26 mouse cellular contexts compared by ENCODE assay signal in the genomic region with DNA sequence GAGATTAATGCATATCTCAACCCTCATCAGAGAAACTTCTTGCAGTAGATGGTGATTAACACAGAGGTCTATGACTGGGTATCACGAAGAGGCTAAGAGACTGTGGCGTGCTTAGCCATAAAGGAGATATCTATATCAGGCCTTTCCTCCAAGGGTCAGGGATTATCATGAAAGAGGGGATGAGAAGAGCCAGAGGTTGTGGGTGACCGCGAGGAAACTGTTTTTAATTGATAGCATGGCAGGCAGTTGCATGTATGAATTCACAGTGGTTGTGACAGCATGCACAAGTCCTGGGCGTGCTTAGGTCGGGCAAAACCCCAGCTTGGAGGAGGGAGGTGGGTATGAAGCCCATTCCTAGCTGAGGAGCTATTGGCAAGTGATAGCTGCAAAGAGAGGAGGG. TPM values are rescaled to one million over a fixed set of nuclear protein-coding genes. Genes with fewer than 3 reads are reported as not detected.
A peak's percentile ranks its signal among the peaks of the same experiment; 100 is the strongest.
DNase-seq lines count a peak whose midpoint lies in the region; ATAC-seq and TF ChIP-seq lines count a peak whose summit lies in the region.
"Had no signal": no experiment of that assay in that cellular context is flagged by ENCODE, and none has a peak within 500 bp of the region (broad histone marks: within the 10 kb centered on the region; RNA-seq: fewer than 3 reads in every experiment).

No protein-coding gene starts in this region.

- no peak overlapping the region for H3K4me2 ChIP-seq in midbrain, embryonic 11.5 days
- no peak overlapping the region for H3K4me2 ChIP-seq in midbrain, embryonic 16.5 days (ENCODE audit: low read length)
- peak overlapping the region; percentile 21; the same call in 1 of the 2 replicates for H3K4me2 ChIP-seq in liver, embryonic 12.5 days
- H3K4me2 ChIP-seq in liver, postnatal 0 days (ENCODE audit: low read depth, low read length) = no peak overlapping the region
- H3K4me2 ChIP-seq: forebrain, embryonic 15.5 days; intestine, embryonic 15.5 days; lung, embryonic 14.5 days; midbrain, embryonic 15.5 days had no signal

- no peaks in the 10 kb centered on the region for H3K9me3 ChIP-seq in midbrain, embryonic 11.5 days (ENCODE audit: control insufficient read depth, low read length)
- H3K9me3 ChIP-seq in midbrain, embryonic 16.5 days (replicated peaks; ENCODE audit: control insufficient read depth, low read length, poor library complexity, severe bottlenecking) = no peaks in the 10 kb centered on the region
- H3K9me3 ChIP-seq in liver, embryonic 12.5 days (replicated peaks) = no peaks in the 10 kb centered on the region
- H3K9me3 ChIP-seq in liver, postnatal 0 days (ENCODE audit: low read length) = no peaks in the 10 kb centered on the region
- H3K9me3 ChIP-seq: forebrain, embryonic 10.5 days; forebrain, embryonic 15.5 days; intestine, embryonic 15.5 days; midbrain, embryonic 15.5 days had no signal

- no peak for ATAC-seq in midbrain, embryonic 11.5 days (ENCODE audit: low FRiP score)
- no peak for ATAC-seq in midbrain, embryonic 16.5 days
- peak; percentile 77 for ATAC-seq in liver, embryonic 12.5 days
- peak; percentile 43 for ATAC-seq in liver, postnatal 0 days
- ATAC-seq: CD4-positive, CD25-positive, alpha-beta regulatory T cell, adult 4 months; forebrain, embryonic 15.5 days; hindbrain, postnatal 0 days; intestine, embryonic 15.5 days; midbrain, embryonic 15.5 days had no signal

- H3K9ac ChIP-seq in midbrain, embryonic 11.5 days (ENCODE audit: low read length) = no peak overlapping the region
- no peak overlapping the region for H3K9ac ChIP-seq in midbrain, embryonic 16.5 days (ENCODE audit: low read depth, low read length)
- H3K9ac ChIP-seq in liver, embryonic 12.5 days = no peak overlapping the region
- no peak overlapping the region for H3K9ac ChIP-seq in liver, postnatal 0 days (replicated peaks)
- H3K9ac ChIP-seq: forebrain, embryonic 15.5 days; intestine, embryonic 15.5 days; lung, embryonic 14.5 days; midbrain, embryonic 15.5 days had no signal

- 91% methylated on average over 6 of the region's 6 CpGs for WGBS in midbrain, embryonic 11.5 days
- 88% methylated on average over 6 of the region's 6 CpGs for WGBS in midbrain, embryonic 16.5 days
- WGBS in liver, embryonic 12.5 days (ENCODE audit: insufficient replicate concordance) = 24% methylated on average over 6 of the region's 6 CpGs
- WGBS in liver, postnatal 0 days (ENCODE audit: insufficient replicate concordance) = 42% methylated on average over 6 of the region's 6 CpGs

- TF ChIP-seq EP300 in liver, postnatal 0 days (IDR thresholded peaks at IDR 0.05; ENCODE audit: low read depth) = peak; percentile 58; the same call in 1 of the 2 replicates

- no peak overlapping the region for H3K27ac ChIP-seq in midbrain, embryonic 11.5 days (ENCODE audit: low read depth, low read length)
- H3K27ac ChIP-seq in midbrain, embryonic 16.5 days (ENCODE audit: low read length) = no peak overlapping the region
- H3K27ac ChIP-seq in liver, embryonic 12.5 days = 0 out of 2 replicates have a peak overlapping the region, but pooled peaks have one; percentile 8
- H3K27ac ChIP-seq in liver, postnatal 0 days (ENCODE audit: low read depth) = no peak overlapping the region
- H3K27ac ChIP-seq: forebrain, embryonic 10.5 days; forebrain, embryonic 15.5 days; gastrocnemius, adult 2 months; heart, adult 2 months; hindbrain, postnatal 0 days; intestine, embryonic 15.5 days; midbrain, embryonic 15.5 days had no signal

- no peaks in the 10 kb centered on the region for H3K27me3 ChIP-seq in midbrain, embryonic 11.5 days (ENCODE audit: control insufficient read depth, insufficient read depth, low read length)
- no peaks in the 10 kb centered on the region for H3K27me3 ChIP-seq in midbrain, embryonic 16.5 days (ENCODE audit: control insufficient read depth, insufficient read depth, low read depth, low read length)
- 0 out of 2 replicates have a peak, but pooled peaks cover 2% of the 10 kb centered on the region for H3K27me3 ChIP-seq in liver, embryonic 12.5 days (replicated peaks)
- no peaks in the 10 kb centered on the region for H3K27me3 ChIP-seq in liver, postnatal 0 days (ENCODE audit: insufficient read depth, low read length)
- H3K27me3 ChIP-seq: forebrain, embryonic 15.5 days; intestine, embryonic 15.5 days; midbrain, embryonic 15.5 days had no signal

- H3K36me3 ChIP-seq in midbrain, embryonic 11.5 days (ENCODE audit: control insufficient read depth, insufficient read depth, low read length) = no peaks in the 10 kb centered on the region
- no peaks in the 10 kb centered on the region for H3K36me3 ChIP-seq in midbrain, embryonic 16.5 days (ENCODE audit: control insufficient read depth, insufficient read depth, low read length)
- no peaks in the 10 kb centered on the region for H3K36me3 ChIP-seq in liver, embryonic 12.5 days
- H3K36me3 ChIP-seq in liver, postnatal 0 days (replicated peaks; ENCODE audit: insufficient read depth, low read length) = no peaks in the 10 kb centered on the region
- H3K36me3 ChIP-seq: forebrain, embryonic 10.5 days; forebrain, embryonic 15.5 days; intestine, embryonic 15.5 days; midbrain, embryonic 15.5 days had no signal

- no peaks in the 10 kb centered on the region for H3K4me1 ChIP-seq in midbrain, embryonic 11.5 days (ENCODE audit: control insufficient read depth, insufficient read depth, low read length)
- no peaks in the 10 kb centered on the region for H3K4me1 ChIP-seq in midbrain, embryonic 16.5 days (ENCODE audit: control insufficient read depth, insufficient read depth, low read length)
- peaks cover 33% of the 10 kb centered on the region for H3K4me1 ChIP-seq in liver, embryonic 12.5 days
- peaks cover 14% of the 10 kb centered on the region for H3K4me1 ChIP-seq in liver, postnatal 0 days (ENCODE audit: insufficient read depth)
- H3K4me1 ChIP-seq: forebrain, embryonic 10.5 days; forebrain, embryonic 15.5 days; midbrain, embryonic 15.5 days had no signal

- DNase-seq in midbrain, embryonic 11.5 days (ENCODE audit: low spot score, missing footprints) = peak; percentile 2
- DNase-seq in liver, postnatal 0 days = no peak
- no peak for DNase-seq in neural tube, embryonic 10.5 days (ENCODE audit: extremely low spot score, low spot score)
- no peak for DNase-seq in adrenal gland, postnatal 10 days
- no peak for DNase-seq in cerebellum, adult 9-10 months
- DNase-seq in heart, adult 9 months (ENCODE audit: low spot score in 2 of 2) = no peak
- DNase-seq: cerebellum, adult 18-20 months; cerebellum, postnatal 25 days; gastrocnemius, adult 2 months; heart, adult 2 months; heart, postnatal 14 days; kidney, adult 2 months; kidney, postnatal 36 days; left cerebral cortex, postnatal 4 days; lung, embryonic 14.5 days; lung, postnatal 14 days; retina, postnatal 1 day; right cerebral cortex, postnatal 14 days had no signal

- TF ChIP-seq CTCF in liver, postnatal 0 days (IDR thresholded peaks at IDR 0.05; ENCODE audit: low read depth) = no peak

- H3K4me3 ChIP-seq in midbrain, embryonic 11.5 days (ENCODE audit: low read depth, low read length) = no peak overlapping the region
- no peak overlapping the region for H3K4me3 ChIP-seq in midbrain, embryonic 16.5 days (ENCODE audit: low read depth, low read length)
- no peak overlapping the region for H3K4me3 ChIP-seq in liver, embryonic 12.5 days
- H3K4me3 ChIP-seq in liver, postnatal 0 days (ENCODE audit: low read depth, low read length) = no peak overlapping the region
- H3K4me3 ChIP-seq: forebrain, embryonic 10.5 days; forebrain, embryonic 15.5 days; gastrocnemius, adult 2 months; heart, adult 2 months; intestine, embryonic 15.5 days; midbrain, embryonic 15.5 days had no signal

RNA-seq across cellular contexts. Expression of a gene that starts 5.3 kb away (rescaled TPM):
- 13.9 and 15.8 TPM in 2 replicates for polyA plus RNA-seq in midbrain, embryonic 11.5 days (2014; fragmentation: Nextera tagmentation; extraction: Ambion mirVana)
- 8.4 and 9.8 TPM in 2 replicates for polyA plus RNA-seq in midbrain, embryonic 16.5 days (2015; fragmentation: Nextera tagmentation; extraction: Ambion mirVana)
- 19.2 and 21.5 TPM in 2 replicates for polyA plus RNA-seq in liver, embryonic 12.5 days (2016; fragmentation: Nextera tagmentation; extraction: Ambion mirVana)
- 13.4 and 14.8 TPM in 2 replicates for polyA plus RNA-seq in liver, postnatal 0 days (2015; fragmentation: Nextera tagmentation; extraction: Ambion mirVana)
- 10 to 100 TPM; 22.4 to 25.2 TPM for total RNA-seq in adrenal gland, postnatal 10 days (2021)
- polyA plus RNA-seq: CD4-positive, CD25-positive, alpha-beta regulatory T cell, adult 4 months had no signal

RNA-seq across cellular contexts. Expression of a gene that starts 46.7 kb away (rescaled TPM):
- 34.7 and 40.9 TPM in 2 replicates for polyA plus RNA-seq in midbrain, embryonic 11.5 days (2014; fragmentation: Nextera tagmentation; extraction: Ambion mirVana)
- 61.7 and 88.0 TPM in 2 replicates for polyA plus RNA-seq in midbrain, embryonic 16.5 days (2015; fragmentation: Nextera tagmentation; extraction: Ambion mirVana)
- polyA plus RNA-seq in liver, embryonic 12.5 days (2016; fragmentation: Nextera tagmentation; extraction: Ambion mirVana) = 88.3 and 93.3 TPM in 2 replicates
- 243 and 249 TPM in 2 replicates for polyA plus RNA-seq in liver, postnatal 0 days (2015; fragmentation: Nextera tagmentation; extraction: Ambion mirVana)
- total RNA-seq in adrenal gland, postnatal 10 days (2021) = 100 to 1,000 TPM; 120 TPM

Comparison
In these comparisons a context has a peak if more than half of its experiments do, and no peak if none do; other contexts are left out.
1. ATAC-seq: peak in liver, embryonic 12.5 days (single experiment) and liver, postnatal 0 days (single experiment); none in midbrain, embryonic 11.5 days (single experiment) and midbrain, embryonic 16.5 days (single experiment).